Mouse (Mus musculus): Measurements from ENCODE around the gene Paqr7. TPM values are rescaled to one million over a fixed set of nuclear protein-coding genes. Genes with fewer than 3 reads are reported as not detected.

Gene Paqr7
- polyA plus RNA-seq, 1 experiment: 58.7 TPM

DNA sequence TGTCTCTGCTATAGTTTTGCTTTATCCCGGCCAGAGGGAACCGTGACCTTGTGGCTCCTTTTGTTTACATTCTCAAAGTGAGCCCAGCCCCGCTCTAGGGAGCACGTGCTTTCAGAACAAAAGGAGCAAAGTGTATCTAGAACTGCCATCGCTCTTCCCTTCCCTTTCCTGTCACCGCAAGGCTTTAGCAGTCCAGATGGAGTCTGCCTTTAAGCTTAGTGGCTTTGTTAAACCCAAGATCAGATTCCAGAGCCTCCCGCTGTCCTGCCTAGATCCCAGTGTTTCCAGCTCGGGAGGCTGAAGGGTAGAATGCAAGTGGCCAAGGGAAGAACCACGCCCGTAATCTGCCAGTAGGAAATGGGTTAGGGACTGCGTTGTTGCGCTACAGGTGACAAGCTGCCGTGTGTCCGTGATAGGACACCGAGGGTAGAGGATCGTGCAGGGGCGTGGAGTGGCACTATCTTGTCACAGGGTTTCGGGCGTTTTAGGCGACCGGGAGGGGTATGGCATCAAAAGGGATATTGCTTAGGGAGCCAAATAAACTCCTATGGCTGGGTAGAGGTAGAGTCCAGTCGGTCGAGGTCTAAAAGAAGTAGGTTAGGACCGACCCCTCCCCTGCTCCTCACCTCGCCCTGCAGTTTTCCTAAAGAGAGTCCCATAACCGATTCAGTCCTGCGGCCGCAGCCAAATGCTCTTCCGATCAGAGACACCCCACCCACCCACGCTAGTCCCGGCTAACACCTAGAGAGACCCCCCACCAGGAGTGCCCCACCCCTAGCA is 28.9 kb upstream of the Paqr7 start:
- Histone ChIP-seq H3K4me3 (ENCODE audit: insufficient read depth, low read depth, low read length) (peak overlapping the region; percentile 54), H3K27me3 (replicated peaks; ENCODE audit: control insufficient read depth, insufficient read depth, low read length) (no peaks in the 10 kb centered on the region), H3K4me1 (ENCODE audit: control insufficient read depth, insufficient read depth, low read length) (peaks cover 5% of the 10 kb centered on the region; the same call in 1 of the 2 replicates), H3K27ac (ENCODE audit: insufficient read depth, low read depth, low read length) (no peak overlapping the region), H3K36me3 (ENCODE audit: control insufficient read depth, insufficient read depth, low read length) (no peaks in the 10 kb centered on the region)
- no peak for TF ChIP-seq CTCF (conservative IDR thresholded peaks at IDR 0.05; ENCODE audit: insufficient read depth, insufficient read length, low read depth, low read length)
- TF ChIP-seq POLR2A (IDR thresholded peaks at IDR 0.05; ENCODE audit: low read depth, low read length): no peak
- under 1% methylated on average over 31 of the region's 31 CpGs for WGBS
- peak; percentile 44 for DNase-seq

DNA sequence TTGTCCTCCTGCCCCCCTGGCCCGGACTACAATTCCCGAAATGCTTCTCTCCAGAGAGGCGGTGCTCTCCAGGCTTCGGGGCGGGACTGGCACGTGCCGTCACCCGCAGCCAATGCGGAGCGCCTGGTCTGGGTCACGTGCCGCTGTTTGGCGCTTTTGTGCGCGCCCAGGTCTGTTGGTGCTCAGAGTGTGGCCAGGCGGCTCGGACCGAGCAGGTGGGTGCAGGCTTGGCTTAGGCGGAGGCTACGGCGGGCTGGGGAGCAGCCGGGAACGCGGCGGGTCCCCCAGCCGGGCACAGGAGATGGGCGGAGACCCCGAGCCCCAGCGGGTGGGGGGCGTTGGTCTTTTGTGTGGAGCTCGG is 28.3 kb upstream of the Paqr7 start, which contains the start of gene Stmn1:
Stmn1 (plus strand) TSS at position 106 of the 361 bp plus-strand sequence.
- Histone ChIP-seq H3K27me3 (replicated peaks; ENCODE audit: control insufficient read depth, insufficient read depth, low read length) (no peaks in the 10 kb centered on the region), H3K4me3 (ENCODE audit: insufficient read depth, low read depth, low read length) (peak within 1 kb of the TSS; percentile 71), H3K36me3 (ENCODE audit: control insufficient read depth, insufficient read depth, low read length) (no peaks in the 10 kb centered on the region), H3K27ac (ENCODE audit: insufficient read depth, low read depth, low read length) (no peak within 1 kb of the TSS), H3K4me1 (ENCODE audit: control insufficient read depth, insufficient read depth, low read length) (peaks cover 5% of the 10 kb centered on the region; the same call in 1 of the 2 replicates)
- no peak for TF ChIP-seq CTCF (conservative IDR thresholded peaks at IDR 0.05; ENCODE audit: insufficient read depth, insufficient read length, low read depth, low read length)
- TF ChIP-seq POLR2A (IDR thresholded peaks at IDR 0.05; ENCODE audit: low read depth, low read length): peak; percentile 91
- peak; percentile 97 for DNase-seq
- 0% methylated on average over 29 of the region's 31 CpGs for WGBS

DNA sequence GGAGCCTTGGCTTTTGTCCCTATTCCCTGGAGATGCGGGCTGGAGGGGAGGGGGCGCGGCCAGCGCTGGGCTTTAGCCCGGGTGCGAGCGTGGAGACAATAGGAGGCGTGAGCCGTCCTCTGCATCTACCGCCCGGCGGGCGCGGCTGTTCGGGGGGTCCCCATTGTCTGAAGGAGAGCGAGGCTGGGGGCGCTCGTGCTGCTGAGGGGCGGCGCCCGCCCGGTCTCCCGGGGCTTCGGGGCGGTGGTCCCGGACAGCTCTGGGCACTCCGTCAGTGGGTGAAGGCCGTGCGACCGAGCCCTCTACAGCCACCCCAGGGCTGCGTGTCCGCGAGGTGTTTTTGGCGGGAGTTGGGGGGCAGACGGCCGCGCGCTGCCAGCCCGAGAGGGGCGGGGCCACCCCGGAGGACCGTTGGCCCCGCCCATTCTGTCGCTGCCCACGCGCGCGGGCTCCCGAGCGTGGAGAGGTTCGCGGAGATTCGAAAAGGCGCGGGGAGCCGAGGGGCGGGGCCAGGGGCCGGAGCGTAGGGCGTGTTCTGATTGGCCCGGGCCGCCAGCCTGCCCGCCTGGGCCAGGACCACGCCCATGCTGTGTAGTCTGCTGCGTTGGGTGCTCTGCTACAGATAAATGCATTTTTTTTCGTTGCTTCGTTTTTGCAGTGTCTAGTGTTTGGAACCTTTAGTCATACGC is 27.8 kb upstream of the Paqr7 start:
- WGBS: under 1% methylated on average over 65 of the region's 68 CpGs
- H3K4me3 ChIP-seq (ENCODE audit: insufficient read depth, low read depth, low read length): peak overlapping the region; percentile 71
- TF ChIP-seq POLR2A (IDR thresholded peaks at IDR 0.05; ENCODE audit: low read depth, low read length): no peak
- DNase-seq: peak; percentile 96
- no peaks in the 10 kb centered on the region for H3K36me3 ChIP-seq (ENCODE audit: control insufficient read depth, insufficient read depth, low read length)
- H3K27ac ChIP-seq (ENCODE audit: insufficient read depth, low read depth, low read length): no peak overlapping the region
- H3K27me3 ChIP-seq (replicated peaks; ENCODE audit: control insufficient read depth, insufficient read depth, low read length): no peaks in the 10 kb centered on the region
- H3K4me1 ChIP-seq (ENCODE audit: control insufficient read depth, insufficient read depth, low read length): peaks cover 5% of the 10 kb centered on the region; the same call in 1 of the 2 replicates

DNA sequence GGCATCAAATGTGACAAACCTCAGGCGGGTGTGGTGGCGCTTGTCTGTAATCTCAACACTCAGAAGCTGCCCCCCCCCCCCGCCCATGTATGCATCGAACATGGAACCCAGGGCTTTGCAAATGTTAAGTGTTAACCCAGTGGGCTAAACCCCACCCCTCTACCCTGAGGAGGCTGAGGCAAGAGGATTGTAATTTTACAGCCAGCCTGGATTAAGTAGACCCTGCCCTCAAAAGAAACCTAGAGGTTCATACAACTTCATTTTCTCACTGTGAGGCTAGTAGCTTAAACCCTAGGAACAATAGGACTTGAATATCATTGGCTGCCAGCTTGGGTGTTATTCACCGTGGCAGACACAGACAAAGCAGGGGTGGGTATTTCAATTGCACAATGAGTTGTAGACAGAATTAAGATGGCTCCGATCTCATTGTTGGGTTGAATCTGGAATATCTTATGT is 27.1 kb upstream of the Paqr7 start:
- Histone ChIP-seq H3K4me1 (ENCODE audit: control insufficient read depth, insufficient read depth, low read length) (peaks cover 5% of the 10 kb centered on the region; the same call in 1 of the 2 replicates), H3K27ac (ENCODE audit: insufficient read depth, low read depth, low read length) (no peak overlapping the region)
- no peak for DNase-seq

DNA sequence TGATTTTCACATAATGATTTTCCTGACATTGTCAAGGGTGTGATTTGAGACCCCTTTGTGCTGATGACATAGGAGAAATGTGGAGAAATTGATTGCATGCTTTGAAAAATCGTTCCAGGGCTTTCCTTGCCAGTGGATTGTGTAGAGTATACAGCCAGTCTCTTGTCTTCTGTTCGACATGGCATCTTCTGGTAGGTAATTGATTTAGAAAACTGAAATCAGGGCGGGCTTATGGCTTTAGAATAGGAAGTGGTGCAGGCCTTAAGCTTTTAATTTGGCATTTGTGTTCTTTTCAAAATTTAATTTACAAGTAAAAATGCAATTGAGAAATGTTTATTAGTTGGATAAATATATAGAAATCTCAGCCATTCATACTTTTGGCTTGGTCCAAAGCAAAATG is 26.5 kb upstream of the Paqr7 start:
- no peak overlapping the region for H3K4me3 ChIP-seq (ENCODE audit: insufficient read depth, low read depth, low read length)
- TF ChIP-seq CTCF (conservative IDR thresholded peaks at IDR 0.05; ENCODE audit: insufficient read depth, insufficient read length, low read depth, low read length) (no peak), POLR2A (IDR thresholded peaks at IDR 0.05; ENCODE audit: low read depth, low read length) (no peak)
- H3K36me3 ChIP-seq (ENCODE audit: control insufficient read depth, insufficient read depth, low read length): no peaks in the 10 kb centered on the region
- no peak for DNase-seq
- H3K27ac ChIP-seq (ENCODE audit: insufficient read depth, low read depth, low read length): no peak overlapping the region
- H3K27me3 ChIP-seq (replicated peaks; ENCODE audit: control insufficient read depth, insufficient read depth, low read length): no peaks in the 10 kb centered on the region
- H3K4me1 ChIP-seq (ENCODE audit: control insufficient read depth, insufficient read depth, low read length): peaks cover 5% of the 10 kb centered on the region; the same call in 1 of the 2 replicates
- WGBS: 65% methylated on average over 3 of the region's 3 CpGs

More for the DNA sequence above, 27.1 kb upstream of the Paqr7 start:
- no peaks in the 10 kb centered on the region for H3K27me3 ChIP-seq (replicated peaks; ENCODE audit: control insufficient read depth, insufficient read depth, low read length)
- TF ChIP-seq CTCF (conservative IDR thresholded peaks at IDR 0.05; ENCODE audit: insufficient read depth, insufficient read length, low read depth, low read length) (no peak), POLR2A (IDR thresholded peaks at IDR 0.05; ENCODE audit: low read depth, low read length) (no peak)
- WGBS: 16% methylated on average over 6 of the region's 6 CpGs
- H3K36me3 ChIP-seq (ENCODE audit: control insufficient read depth, insufficient read depth, low read length): no peaks in the 10 kb centered on the region
- H3K4me3 ChIP-seq (ENCODE audit: insufficient read depth, low read depth, low read length): no peak overlapping the region

DNA sequence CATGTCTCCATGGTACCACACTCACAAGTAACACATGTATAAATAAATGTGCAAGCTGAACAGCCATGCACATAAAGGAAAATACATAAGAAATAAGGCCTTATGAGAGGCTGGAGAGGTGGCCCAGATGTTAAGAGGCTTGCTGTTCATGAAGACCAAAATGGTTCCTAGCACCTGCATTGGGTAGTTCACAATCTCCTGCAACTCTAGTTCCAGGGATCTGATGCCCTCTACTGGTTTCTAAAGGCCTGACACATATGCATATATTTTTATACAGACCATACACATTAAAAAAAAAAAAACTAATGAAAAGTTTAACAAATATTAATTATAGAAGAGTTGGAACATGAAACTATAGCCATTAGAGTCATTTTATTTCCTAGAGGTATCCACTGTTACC is 25.0 kb upstream of the Paqr7 start:
- Histone ChIP-seq H3K27me3 (replicated peaks; ENCODE audit: control insufficient read depth, insufficient read depth, low read length) (no peaks in the 10 kb centered on the region), H3K4me3 (ENCODE audit: insufficient read depth, low read depth, low read length) (no peak overlapping the region), H3K36me3 (ENCODE audit: control insufficient read depth, insufficient read depth, low read length) (no peaks in the 10 kb centered on the region), H3K4me1 (ENCODE audit: control insufficient read depth, insufficient read depth, low read length) (peaks cover 5% of the 10 kb centered on the region; the same call in 1 of the 2 replicates), H3K27ac (ENCODE audit: insufficient read depth, low read depth, low read length) (no peak overlapping the region)
- TF ChIP-seq CTCF (conservative IDR thresholded peaks at IDR 0.05; ENCODE audit: insufficient read depth, insufficient read length, low read depth, low read length) (0 out of 2 replicates have a peak, but pooled peaks have one; percentile 6), POLR2A (IDR thresholded peaks at IDR 0.05; ENCODE audit: low read depth, low read length) (no peak)
- DNase-seq: no peak

DNA sequence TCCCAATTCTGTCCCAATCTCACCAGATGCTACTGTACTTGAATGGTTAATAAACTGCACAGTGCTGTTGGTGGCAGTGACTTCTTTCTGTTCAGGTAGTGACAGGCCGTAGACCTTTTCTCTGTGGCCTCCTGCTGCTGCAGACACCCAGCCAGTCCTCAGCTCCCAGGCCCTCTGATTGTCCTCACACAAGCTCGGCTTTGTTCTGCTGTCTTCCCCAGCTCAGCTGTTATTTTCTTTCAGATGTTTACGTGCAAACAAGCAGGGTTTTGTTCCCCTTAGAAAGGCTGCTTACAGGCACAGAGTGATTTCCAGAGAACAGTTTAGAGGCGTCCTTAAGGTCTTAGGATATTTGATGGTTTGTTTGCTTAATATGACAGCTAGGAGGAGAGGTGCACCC is 22.7 kb upstream of the Paqr7 start:
- no peak for TF ChIP-seq POLR2A (IDR thresholded peaks at IDR 0.05; ENCODE audit: low read depth, low read length)
- TF ChIP-seq CTCF (conservative IDR thresholded peaks at IDR 0.05; ENCODE audit: insufficient read depth, insufficient read length, low read depth, low read length): no peak
- H3K4me1 ChIP-seq (ENCODE audit: control insufficient read depth, insufficient read depth, low read length): 0 out of 2 replicates have a peak, but pooled peaks cover 2% of the 10 kb centered on the region
- H3K27ac ChIP-seq (ENCODE audit: insufficient read depth, low read depth, low read length): no peak overlapping the region
- 89% methylated on average over 4 of the region's 4 CpGs for WGBS
- no peak for DNase-seq
- no peak overlapping the region for H3K4me3 ChIP-seq (ENCODE audit: insufficient read depth, low read depth, low read length)
- no peaks in the 10 kb centered on the region for H3K36me3 ChIP-seq (ENCODE audit: control insufficient read depth, insufficient read depth, low read length)
- H3K27me3 ChIP-seq (replicated peaks; ENCODE audit: control insufficient read depth, insufficient read depth, low read length): no peaks in the 10 kb centered on the region

Data from kidney, adult 2 months (tissue).